Mouse (Mus musculus) MEL (cell line): ENCODE measurements at regions not wholly inside any gene's neighbourhood (a gene's known extent, or its start where the extent isn't known, plus 50 kb on each side); places are given as distances from the start of the nearest gene placed in this dataset.

Experiments
- DNase-seq: peaks from one replicate; pipeline ENCODE4 v3.0.0; 2011; ENCODE audit warnings: low read depth, low spot score
- H3K27ac ChIP-seq: 2 replicates; pipeline ENCODE4 v1.5.1; 2012; ENCODE audit warnings: low read depth, mild to moderate bottlenecking, control low read depth, low read length, moderate library complexity; ENCODE audit not compliant: control insufficient read depth
- H3K27me3 ChIP-seq, 2 experiments: fragments of 150-350 bp in 1 of 2; sonication (generic) in 1 of 2; 2 replicates each; pipeline ENCODE4 v1.6.1; 2012; ENCODE audit warnings: low read length in 2 of 2, mild to moderate bottlenecking in 2 of 2, improper control_type of control experiment in 1 of 2, moderate library complexity in 1 of 2; ENCODE audit not compliant: insufficient read depth in 2 of 2, control insufficient read depth in 1 of 2
- H3K36me3 ChIP-seq, 2 experiments: 2 replicates each; pipeline ENCODE4 v1.6.1; 2012 to 2014; ENCODE audit warnings: low read length in 2 of 2, improper control_type of control experiment in 1 of 2, inconsistent platforms in 1 of 2, mild to moderate bottlenecking in 1 of 2; ENCODE audit not compliant: insufficient read depth in 2 of 2, control insufficient read depth in 1 of 2
- H3K4me1 ChIP-seq, 2 experiments: fragments of 150-350 bp in 1 of 2; sonication (generic) in 1 of 2; 2 replicates each; pipeline ENCODE4 v1.6.1; 2012; ENCODE audit warnings: low read length in 2 of 2, improper control_type of control experiment in 1 of 2, mild to moderate bottlenecking in 1 of 2; ENCODE audit not compliant: insufficient read depth in 2 of 2, control insufficient read depth in 1 of 2
- H3K4me3 ChIP-seq, 2 experiments: fragments of 150-350 bp in 1 of 2; sonication (generic) in 1 of 2; 2 replicates each; pipeline ENCODE4 v1.5.1; 2012; ENCODE audit warnings: low read depth in 2 of 2, low read length in 2 of 2, mild to moderate bottlenecking in 2 of 2, moderate library complexity in 2 of 2, control low read depth in 1 of 2, improper control_type of control experiment in 1 of 2; ENCODE audit not compliant: control insufficient read depth in 1 of 2, insufficient read depth in 1 of 2
- H3K79me2 ChIP-seq: 2 replicates; pipeline ENCODE4 v1.6.1; 2012; ENCODE audit warnings: mild to moderate bottlenecking, low read length, moderate library complexity; ENCODE audit not compliant: control insufficient read depth, poor library complexity, insufficient read depth
- H3K9ac ChIP-seq: 2 replicates; pipeline ENCODE4 v1.6.1; 2012; ENCODE audit warnings: low read depth, mild to moderate bottlenecking, control low read depth, low read length, moderate library complexity; ENCODE audit not compliant: control insufficient read depth, poor library complexity, severe bottlenecking
- H3K9me3 ChIP-seq: fragments of 150-350 bp; sonication (generic); replicated peaks from 2 replicates; pipeline ENCODE4 v1.6.1; 2012; ENCODE audit warnings: mild to moderate bottlenecking, low read length, improper control_type of control experiment, moderate library complexity; ENCODE audit not compliant: insufficient read depth
- CHD2 ChIP-seq: IDR thresholded peaks from 2 replicates; pipeline ENCODE4 v1.6.1; 2011; ENCODE audit warnings: low read length, improper control_type of control experiment
- CTCF ChIP-seq, 3 experiments: IDR thresholded peaks in 2 of 3; conservative IDR thresholded peaks in 1 of 3; 2 replicates each; pipeline ENCODE4 v1.5.1; 2011 to 2012; ENCODE audit warnings: low read length in 3 of 3, low read depth in 2 of 3, mild to moderate bottlenecking in 2 of 3, improper control_type of control experiment in 1 of 3, inconsistent platforms in 1 of 3, mixed read lengths in 1 of 3, moderate library complexity in 1 of 3; ENCODE audit not compliant: control insufficient read depth in 1 of 3, insufficient read depth in 1 of 3, poor library complexity in 1 of 3, severe bottlenecking in 1 of 3
- E2F4 ChIP-seq: IDR thresholded peaks from 2 replicates; pipeline ENCODE4 v1.6.1; 2011; ENCODE audit warnings: low read depth, low read length, improper control_type of control experiment, borderline replicate concordance
- ELF1 ChIP-seq: IDR thresholded peaks from 2 replicates; pipeline ENCODE4 v1.6.1; 2014; ENCODE audit warnings: low read depth, mild to moderate bottlenecking, inconsistent platforms, low read length, improper control_type of control experiment, moderate library complexity
- GABPA ChIP-seq: IDR thresholded peaks from 2 replicates; pipeline ENCODE4 v1.6.1; 2012; ENCODE audit warnings: low read depth, mild to moderate bottlenecking, inconsistent platforms, low read length, improper control_type of control experiment, moderate library complexity
- GATA1 ChIP-seq: IDR thresholded peaks from 2 replicates; pipeline ENCODE4 v1.6.1; 2011; ENCODE audit warnings: low read depth, low read length, improper control_type of control experiment
- HCFC1 ChIP-seq: IDR thresholded peaks from 2 replicates; pipeline ENCODE4 v1.6.1; 2012; ENCODE audit warnings: low read depth, mild to moderate bottlenecking, inconsistent platforms, low read length, improper control_type of control experiment, moderate library complexity
- MAZ ChIP-seq: IDR thresholded peaks from 2 replicates; pipeline ENCODE4 v1.6.1; 2012; ENCODE audit warnings: low read depth, mild to moderate bottlenecking, inconsistent platforms, low read length, improper control_type of control experiment
- MEF2A ChIP-seq: IDR thresholded peaks from 2 replicates; pipeline ENCODE4 v1.6.1; 2014; ENCODE audit warnings: low read depth, mild to moderate bottlenecking, inconsistent platforms, low read length, improper control_type of control experiment; ENCODE audit not compliant: poor library complexity, insufficient replicate concordance, severe bottlenecking; ENCODE audit errors: extremely low read depth
- MXI1 ChIP-seq: IDR thresholded peaks from 2 replicates; pipeline ENCODE4 v1.6.1; 2011; ENCODE audit warnings: mild to moderate bottlenecking, low read depth, low read length, improper control_type of control experiment
- NRF1 ChIP-seq: IDR thresholded peaks from 2 replicates; pipeline ENCODE4 v1.6.1; 2014; ENCODE audit warnings: low read depth, mild to moderate bottlenecking, inconsistent platforms, low read length, improper control_type of control experiment, moderate library complexity; ENCODE audit not compliant: poor library complexity, insufficient read depth, severe bottlenecking
- POLR2AphosphoS2 ChIP-seq: IDR thresholded peaks from 2 replicates; pipeline ENCODE4 v1.6.1; 2011; ENCODE audit warnings: low read length, improper control_type of control experiment
- POLR2AphosphoS5 ChIP-seq: IDR thresholded peaks from 2 replicates; pipeline ENCODE4 v1.6.1; 2012; ENCODE audit warnings: low read depth, borderline replicate concordance, mild to moderate bottlenecking, inconsistent platforms, low read length, moderate library complexity, mixed read lengths
- RAD21 ChIP-seq: IDR thresholded peaks from 2 replicates; pipeline ENCODE4 v1.6.1; 2011; ENCODE audit warnings: mild to moderate bottlenecking, low read depth, low read length, improper control_type of control experiment
- RCOR1 ChIP-seq: IDR thresholded peaks from 2 replicates; pipeline ENCODE4 v1.6.1; 2012; ENCODE audit warnings: low read depth, mild to moderate bottlenecking, inconsistent platforms, low read length, improper control_type of control experiment
- SMC3 ChIP-seq: IDR thresholded peaks from 2 replicates; pipeline ENCODE4 v1.6.1; 2011; ENCODE audit warnings: low read depth, low read length, improper control_type of control experiment
- TBP ChIP-seq: IDR thresholded peaks from 2 replicates; pipeline ENCODE4 v1.8.0; 2011; ENCODE audit warnings: low read depth, low read length, improper control_type of control experiment
- USF2 ChIP-seq, 2 experiments: IDR thresholded peaks; 2 replicates each; pipeline ENCODE4 v1.6.1; 2011 to 2012; ENCODE audit warnings: improper control_type of control experiment in 2 of 2, low read length in 2 of 2, borderline replicate concordance in 1 of 2, inconsistent platforms in 1 of 2, low read depth in 1 of 2, mild to moderate bottlenecking in 1 of 2; ENCODE audit not compliant: insufficient read depth in 1 of 2
- ZC3H11A ChIP-seq: IDR thresholded peaks from 2 replicates; pipeline ENCODE4 v1.6.1; 2012; ENCODE audit warnings: low read depth, mild to moderate bottlenecking, inconsistent platforms, low read length, improper control_type of control experiment
- ZKSCAN1 ChIP-seq: IDR thresholded peaks from 2 replicates; pipeline ENCODE4 v1.6.1; 2012; ENCODE audit warnings: low read depth, mild to moderate bottlenecking, inconsistent platforms, low read length, improper control_type of control experiment, moderate library complexity
- ZNF384 ChIP-seq: IDR thresholded peaks from 2 replicates; pipeline ENCODE4 v1.6.1; 2012; ENCODE audit warnings: low read depth, mild to moderate bottlenecking, inconsistent platforms, low read length, improper control_type of control experiment

DNA sequence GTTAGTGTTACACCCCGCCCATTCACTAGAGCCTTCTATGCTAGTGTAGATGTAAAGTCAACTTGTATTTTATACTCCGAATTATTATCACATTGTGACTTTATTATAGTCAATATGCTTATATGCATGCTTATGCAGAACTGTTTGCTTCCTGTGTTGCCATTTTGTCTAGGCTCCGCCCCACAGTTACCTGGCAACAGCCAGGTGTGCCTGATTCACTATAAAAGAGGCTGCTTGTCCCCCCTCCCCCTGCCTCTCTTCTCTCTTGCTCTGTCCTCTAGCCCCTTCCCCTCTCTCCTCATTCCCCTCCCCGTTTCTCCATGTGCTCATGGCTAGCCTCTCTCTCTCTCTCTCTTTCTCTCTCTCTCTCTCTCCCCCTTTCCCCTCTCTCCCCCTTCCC lies 185.9 kb upstream of the Ccdc122 start:
- no peak for DNase-seq
- H3K9ac ChIP-seq, result no peak overlapping the region
- no peak overlapping the region for H3K27ac ChIP-seq
- no peaks in the 10 kb centered on the region for H3K4me1 ChIP-seq
- no peaks in the 10 kb centered on the region for H3K9me3 ChIP-seq
- H3K27me3 ChIP-seq, result no peaks in the 10 kb centered on the region
- H3K79me2 ChIP-seq, result no peaks in the 10 kb centered on the region
- H3K4me3 ChIP-seq, result no peak overlapping the region
- no peak for TF ChIP-seq USF2 (IDR thresholded peaks at IDR 0.05; ENCODE audit: borderline replicate concordance in 1 of 2, insufficient read depth in 1 of 2, low read depth in 1 of 2, low read length in 2 of 2)
- no peak for TF ChIP-seq GATA1
- TF ChIP-seq SMC3, result no peak
- no peak for TF ChIP-seq MXI1
- TF ChIP-seq ZC3H11A, result no peak
- no peak for TF ChIP-seq HCFC1
- no peak for TF ChIP-seq ZNF384
- no peak for TF ChIP-seq CHD2
- no peak for TF ChIP-seq POLR2AphosphoS2
- no peaks in the 10 kb centered on the region for H3K36me3 ChIP-seq

- Histone ChIP-seq H3K4me3 (no peak overlapping the region), H3K79me2 (no peaks in the 10 kb centered on the region), H3K4me1 (no peaks in the 10 kb centered on the region), H3K27me3 (no peaks in the 10 kb centered on the region), H3K36me3 (no peaks in the 10 kb centered on the region), H3K27ac (no peak overlapping the region), H3K9ac (no peak overlapping the region), H3K9me3 (no peaks in the 10 kb centered on the region)
- DNase-seq, result no peak
- TF ChIP-seq MEF2A (no peak), POLR2AphosphoS2 (no peak), POLR2AphosphoS5 (no peak), NRF1 (no peak), USF2 (IDR thresholded peaks at IDR 0.05; ENCODE audit: borderline replicate concordance in 1 of 2, insufficient read depth in 1 of 2, low read depth in 1 of 2, low read length in 2 of 2) (no peak), RCOR1 (no peak), ELF1 (no peak), CTCF (IDR thresholded peaks at IDR 0.05 in 2 of 3, conservative IDR thresholded peaks at IDR 0.05 in 1 of 3; ENCODE audit: control insufficient read depth in 1 of 3, insufficient read depth in 1 of 3, low read depth in 2 of 3, low read length in 3 of 3, poor library complexity in 1 of 3, severe bottlenecking in 1 of 3) (no peak), TBP (no peak), RAD21 (no peak), GABPA (no peak), MAZ (no peak), ZKSCAN1 (no peak), E2F4 (no peak)
Observed at GRCm38 (mm10) chr14:76850051-76850450, 186.5 kb upstream of the Ccdc122 start.
